Mouse (Mus musculus): ENCODE data around the gene Hmmr. TPM values are rescaled to one million over a fixed set of nuclear protein-coding genes. Genes with fewer than 3 reads are reported as not detected.
A peak's percentile ranks its signal among the peaks of the same experiment; 100 is the strongest.

The Hmmr gene
- polyA plus RNA-seq, 1 experiment from 2014 or later: 56.7 TPM

GRCm38 (mm10) chr11:40694311-40695087, 38.7 kb downstream of the Hmmr start:
- ATAC-seq (ENCODE audit: insufficient number of reproducible peaks, low FRiP score): no peak; the same call in 1 of the 2 replicates
- Histone ChIP-seq H3K27ac (ENCODE audit: poor library complexity, severe bottlenecking) (peak overlapping the region; percentile 99), H3K4me1 (replicated peaks) (peaks cover 20% of the 10 kb centered on the region), H3K9ac (peak overlapping the region; percentile 88), H3K4me2 (peak overlapping the region; percentile 60), H3K4me3 (peak overlapping the region; percentile 71), H3K27me3 (replicated peaks) (no peaks in the 10 kb centered on the region), H3K9me3 (replicated peaks) (0 out of 2 replicates have a peak, but pooled peaks cover 2% of the 10 kb centered on the region), H3K36me3 (no peaks in the 10 kb centered on the region)
- under 1% methylated on average over 31 of the region's 31 CpGs for WGBS

GRCm38 (mm10) chr11:40693366-40693951, 39.8 kb downstream of the Hmmr start:
- Histone ChIP-seq H3K9ac (peak overlapping the region; percentile 87), H3K4me3 (peak overlapping the region; percentile 71), H3K4me2 (peak overlapping the region; percentile 97), H3K36me3 (no peaks in the 10 kb centered on the region), H3K27ac (ENCODE audit: poor library complexity, severe bottlenecking) (peak overlapping the region; percentile 99), H3K9me3 (replicated peaks) (no peaks in the 10 kb centered on the region), H3K27me3 (replicated peaks) (no peaks in the 10 kb centered on the region), H3K4me1 (replicated peaks) (peaks cover 20% of the 10 kb centered on the region)
- WGBS: under 1% methylated on average over 16 of the region's 16 CpGs
- ATAC-seq (ENCODE audit: insufficient number of reproducible peaks, low FRiP score): peak; percentile 15; the same call in 1 of the 2 replicates

GRCm38 (mm10) chr11:40692511-40693365, 40.5 kb downstream of the Hmmr start:
- WGBS: under 1% methylated on average over 36 of the region's 36 CpGs
- ATAC-seq (ENCODE audit: insufficient number of reproducible peaks, low FRiP score): peak; percentile 94
- peak overlapping the region; percentile 87 for H3K9ac ChIP-seq
- H3K27ac ChIP-seq (ENCODE audit: poor library complexity, severe bottlenecking): peak overlapping the region; percentile 99
- peak overlapping the region; percentile 71 for H3K4me3 ChIP-seq
- H3K36me3 ChIP-seq: peaks cover 5% of the 10 kb centered on the region; the same call in 1 of the 2 replicates
- H3K4me2 ChIP-seq: peak overlapping the region; percentile 97
- H3K9me3 ChIP-seq (replicated peaks): no peaks in the 10 kb centered on the region
- H3K4me1 ChIP-seq (replicated peaks): peaks cover 20% of the 10 kb centered on the region
- H3K27me3 ChIP-seq (replicated peaks): no peaks in the 10 kb centered on the region

GRCm38 (mm10) chr11:40692101-40692509, 41.1 kb downstream of the Hmmr start:
- Histone ChIP-seq H3K4me2 (peak overlapping the region; percentile 97), H3K9ac (peak overlapping the region; percentile 81), H3K4me1 (replicated peaks) (peaks cover 20% of the 10 kb centered on the region), H3K4me3 (peak overlapping the region; percentile 71), H3K36me3 (peaks cover 10% of the 10 kb centered on the region), H3K9me3 (replicated peaks) (no peaks in the 10 kb centered on the region), H3K27me3 (replicated peaks) (no peaks in the 10 kb centered on the region), H3K27ac (ENCODE audit: poor library complexity, severe bottlenecking) (peak overlapping the region; percentile 99)
- WGBS: under 1% methylated on average over 28 of the region's 28 CpGs
- ATAC-seq (ENCODE audit: insufficient number of reproducible peaks, low FRiP score): peak; percentile 77

- H3K27ac ChIP-seq (ENCODE audit: poor library complexity, severe bottlenecking): peak overlapping the region; percentile 99
- WGBS: 21% methylated on average over 5 of the region's 5 CpGs
- no peaks in the 10 kb centered on the region for H3K27me3 ChIP-seq (replicated peaks)
- H3K4me2 ChIP-seq: peak overlapping the region; percentile 97
- ATAC-seq (ENCODE audit: insufficient number of reproducible peaks, low FRiP score): no peak
- H3K9ac ChIP-seq: no peak overlapping the region
- no peaks in the 10 kb centered on the region for H3K9me3 ChIP-seq (replicated peaks)
- H3K4me1 ChIP-seq (replicated peaks): peaks cover 20% of the 10 kb centered on the region
- peak overlapping the region; percentile 71 for H3K4me3 ChIP-seq
- peaks cover 25% of the 10 kb centered on the region for H3K36me3 ChIP-seq
Measured at GRCm38 (mm10) chr11:40690444-40691127, 42.6 kb downstream of the Hmmr start.

- Histone ChIP-seq H3K36me3 (peaks cover 83% of the 10 kb centered on the region), H3K4me1 (replicated peaks) (no peaks in the 10 kb centered on the region), H3K9me3 (replicated peaks) (no peaks in the 10 kb centered on the region), H3K9ac (no peak overlapping the region), H3K27me3 (replicated peaks) (no peaks in the 10 kb centered on the region), H3K27ac (ENCODE audit: poor library complexity, severe bottlenecking) (no peak overlapping the region), H3K4me2 (no peak overlapping the region), H3K4me3 (no peak overlapping the region)
- no peak for ATAC-seq (ENCODE audit: insufficient number of reproducible peaks, low FRiP score)
- WGBS: 86% methylated on average over 3 of the region's 3 CpGs
Measured at GRCm38 (mm10) chr11:40683295-40683694, 49.9 kb downstream of the Hmmr start.

GRCm38 (mm10) chr11:40682456-40682855, 50.8 kb downstream of the Hmmr start:
- WGBS: 94% methylated on average over 3 of the region's 3 CpGs
- H3K9ac ChIP-seq: no peak overlapping the region
- ATAC-seq (ENCODE audit: insufficient number of reproducible peaks, low FRiP score): no peak

GRCm38 (mm10) chr11:40677169-40677568, 56.1 kb downstream of the Hmmr start:
- H3K4me3 ChIP-seq: no peak overlapping the region
- peaks cover 5% of the 10 kb centered on the region for H3K9me3 ChIP-seq (replicated peaks)
- no peaks in the 10 kb centered on the region for H3K27me3 ChIP-seq (replicated peaks)
- H3K9ac ChIP-seq: no peak overlapping the region
- no peak for ATAC-seq (ENCODE audit: insufficient number of reproducible peaks, low FRiP score)
- H3K27ac ChIP-seq (ENCODE audit: poor library complexity, severe bottlenecking): no peak overlapping the region
- H3K4me1 ChIP-seq (replicated peaks): no peaks in the 10 kb centered on the region
- no peak overlapping the region for H3K4me2 ChIP-seq
- peaks cover 51% of the 10 kb centered on the region for H3K36me3 ChIP-seq
- 100% methylated on average over 1 of the region's 1 CpGs for WGBS

More at GRCm38 (mm10) chr11:40682456-40682855, 50.8 kb downstream of the Hmmr start:
- H3K4me1 ChIP-seq (replicated peaks): no peaks in the 10 kb centered on the region
- H3K27me3 ChIP-seq (replicated peaks): no peaks in the 10 kb centered on the region
- peaks cover 84% of the 10 kb centered on the region for H3K36me3 ChIP-seq
- no peak overlapping the region for H3K27ac ChIP-seq (ENCODE audit: poor library complexity, severe bottlenecking)
- H3K4me2 ChIP-seq: no peak overlapping the region
- no peak overlapping the region for H3K4me3 ChIP-seq
- H3K9me3 ChIP-seq (replicated peaks): peaks cover 2% of the 10 kb centered on the region

- no peaks in the 10 kb centered on the region for H3K4me1 ChIP-seq (replicated peaks)
- no peak for ATAC-seq (ENCODE audit: insufficient number of reproducible peaks, low FRiP score)
- peaks cover 35% of the 10 kb centered on the region for H3K36me3 ChIP-seq
- peaks cover 5% of the 10 kb centered on the region for H3K9me3 ChIP-seq (replicated peaks)
- no peak overlapping the region for H3K4me3 ChIP-seq
- WGBS: 71% methylated on average over 4 of the region's 4 CpGs
- H3K4me2 ChIP-seq: no peak overlapping the region
- H3K27ac ChIP-seq (ENCODE audit: poor library complexity, severe bottlenecking): no peak overlapping the region
- no peak overlapping the region for H3K9ac ChIP-seq
- H3K27me3 ChIP-seq (replicated peaks): no peaks in the 10 kb centered on the region
Measured at GRCm38 (mm10) chr11:40675014-40675730, 58.0 kb downstream of the Hmmr start.

Measured in heart, embryonic 12.5 days (tissue).